Mouse (Mus musculus) telencephalon, adult 2 months (tissue): ENCODE measurements around the gene Fastk.
"Not testable (repeated sequence)": the region's sequence is repeated elsewhere in the genome, so short reads cannot be mapped to it uniquely, and the experiment has no call there.

Experiments used
- DNase-seq: peaks from one replicate; pipeline ENCODE4 v3.0.0-alpha.2; 2011; ENCODE audit warnings: low read depth, low spot score

The Fastk gene

GRCm38 (mm10) chr5:24423129-24424003 lies 21.7 kb downstream of the Fastk start, which contains the start of the genes Cdk5 and Slc4a2:
Cdk5 (minus strand) TSS chr5:24423530.
Slc4a2 (plus strand) TSS chr5:24423837.
- peak; percentile 100 for DNase-seq

- DNase-seq = no peak
These were observed 24.7 kb downstream of the Fastk start for GRCm38 (mm10) chr5:24420381-24420780.

GRCm38 (mm10) chr5:24417587-24417986 lies 27.5 kb downstream of the Fastk start:
- DNase-seq = no peak

- no peak for DNase-seq
These were observed 28.8 kb downstream of the Fastk start for GRCm38 (mm10) chr5:24416222-24416736.

GRCm38 (mm10) chr5:24413938-24414337 lies 31.1 kb downstream of the Fastk start:
- no peak for DNase-seq

GRCm38 (mm10) chr5:24413042-24413693 lies 31.9 kb downstream of the Fastk start, which contains the start of gene Asic3:
Asic3 (plus strand) TSS chr5:24413392.
- no peak for DNase-seq

GRCm38 (mm10) chr5:24412063-24412462 lies 33.0 kb downstream of the Fastk start:
- DNase-seq = no peak

- DNase-seq = no peak
These were observed 35.6 kb downstream of the Fastk start for GRCm38 (mm10) chr5:24409466-24409865.

GRCm38 (mm10) chr5:24408651-24409050 lies 36.4 kb downstream of the Fastk start:
- DNase-seq = no peak

- no peak for DNase-seq
These were observed 39.7 kb downstream of the Fastk start for GRCm38 (mm10) chr5:24405389-24405876.

- DNase-seq = no peak
These were observed 40.3 kb downstream of the Fastk start for GRCm38 (mm10) chr5:24404594-24405360.

GRCm38 (mm10) chr5:24401969-24402368 lies 43.1 kb downstream of the Fastk start:
- no peak for DNase-seq

- DNase-seq = no peak
These were observed 44.0 kb downstream of the Fastk start for GRCm38 (mm10) chr5:24400911-24401605.

GRCm38 (mm10) chr5:24400362-24400761 lies 44.7 kb downstream of the Fastk start:
- no peak for DNase-seq

- no peak for DNase-seq
These were observed 45.4 kb downstream of the Fastk start for GRCm38 (mm10) chr5:24399686-24400085.

- DNase-seq = not testable (repeated sequence)
These were observed 48.8 kb downstream of the Fastk start for GRCm38 (mm10) chr5:24396254-24396653.

- DNase-seq = peak; percentile 99
These were observed 50.8 kb downstream of the Fastk start for GRCm38 (mm10) chr5:24394165-24394894.

- DNase-seq = no peak
These were observed 51.6 kb downstream of the Fastk start, which contains the start of gene Abcb8 for GRCm38 (mm10) chr5:24393392-24393997. Abcb8 (plus strand) TSS chr5:24393663.

GRCm38 (mm10) chr5:24392724-24393123 lies 52.4 kb downstream of the Fastk start:
- no peak for DNase-seq

- DNase-seq = no peak
These were observed 53.2 kb downstream of the Fastk start, which contains the start of gene Atg9b for GRCm38 (mm10) chr5:24391864-24392263. Atg9b (minus strand) TSS chr5:24392143.
